Mouse (Mus musculus) liver, postnatal 0 days (tissue): Measurements from ENCODE around the gene Slc6a3.

Experiments
- CTCF ChIP-seq: sonication (generic); IDR thresholded peaks from 2 replicates; pipeline ENCODE4 v1.5.1; 2016; ENCODE audit warnings: antibody characterized with exemption, low read depth
- EP300 ChIP-seq: IDR thresholded peaks from 2 replicates; pipeline ENCODE4 v1.6.1; 2016; ENCODE audit warnings: antibody characterized with exemption, low read depth, mild to moderate bottlenecking

GRCm38 (mm10) chr13:73596276-73596675 lies 59.7 kb downstream of the Slc6a3 start:
- no peak for TF ChIP-seq EP300
- no peak for TF ChIP-seq CTCF
